Mouse (Mus musculus) heart, embryonic 12.5 days (tissue): ENCODE measurements around the gene Cacna1a. TPM values are rescaled to one million over a fixed set of nuclear protein-coding genes. Genes with fewer than 3 reads are reported as not detected.
"Not testable (repeated sequence)": the region's sequence is repeated elsewhere in the genome, so short reads cannot be mapped to it uniquely, and the experiment has no call there.

Source experiments
- ATAC-seq: fragments of 200-750 bp; cut with Nextera tagmentation; 2 replicates; pipeline ENCODE4 v1.8.0; 2017; ENCODE audit warnings: moderate TSS enrichment, moderate library complexity; ENCODE audit not compliant: insufficient number of reproducible peaks, low FRiP score
- H3K27ac ChIP-seq: fragments of 300-500 bp; sonication (generic); 2 replicates; pipeline ENCODE4 v1.5.1; 2016; ENCODE audit warnings: mild to moderate bottlenecking, moderate library complexity; ENCODE audit not compliant: poor library complexity, severe bottlenecking
- H3K27me3 ChIP-seq: fragments of 300-500 bp; sonication (generic); replicated peaks from 2 replicates; pipeline ENCODE4 v1.6.1; 2016; ENCODE audit warnings: mild to moderate bottlenecking, moderate library complexity
- H3K36me3 ChIP-seq: fragments of 300-500 bp; sonication (generic); 2 replicates; pipeline ENCODE4 v1.6.1; 2016; ENCODE audit warnings: mild to moderate bottlenecking, moderate library complexity
- H3K4me1 ChIP-seq: fragments of 300-500 bp; sonication (generic); replicated peaks from 2 replicates; pipeline ENCODE4 v1.6.1; 2016; ENCODE audit warnings: mild to moderate bottlenecking
- H3K4me2 ChIP-seq: fragments of 300-500 bp; sonication (generic); 2 replicates; pipeline ENCODE4 v1.6.1; 2016; ENCODE audit warnings: mild to moderate bottlenecking, moderate library complexity
- H3K4me3 ChIP-seq: fragments of 300-500 bp; sonication (generic); 2 replicates; pipeline ENCODE4 v1.5.1; 2016; ENCODE audit warnings: mild to moderate bottlenecking
- H3K9ac ChIP-seq: fragments of 300-500 bp; sonication (generic); 2 replicates; pipeline ENCODE4 v1.6.1; 2016; ENCODE audit warnings: mild to moderate bottlenecking, moderate library complexity
- H3K9me3 ChIP-seq: fragments of 300-500 bp; sonication (generic); replicated peaks from 2 replicates; pipeline ENCODE4 v1.6.1; 2016; ENCODE audit warnings: mild to moderate bottlenecking, moderate library complexity
- WGBS: fragments of 180-500 bp; shearing (Covaris S2); methylation state at CpG from one replicate; pipeline ENCODE4 v1.1.7; 2016; 5-methylcytosine and 5-hydroxymethylcytosine counted together
- polyA plus RNA-seq: library from polyadenylated mRNA; unstranded; fragments of >200 nt; fragmentation: Nextera tagmentation; extraction: Ambion mirVana; gene quantifications from 2 replicates; pipeline ENCODE4 v1.2.1, GENCODE M21; 2016

Gene Cacna1a
- polyA plus RNA-seq, 1 experiment from 2014 or later = 9.2 TPM

- Histone ChIP-seq H3K27ac (no peak overlapping the region), H3K4me1 (peaks cover 7% of the 10 kb centered on the region), H3K27me3 (peaks cover 51% of the 10 kb centered on the region), H3K9ac (no peak overlapping the region), H3K36me3 (no peaks in the 10 kb centered on the region), H3K4me3 (no peak overlapping the region), H3K9me3 (no peaks in the 10 kb centered on the region), H3K4me2 (peak overlapping the region; percentile 17; the same call in 1 of the 2 replicates)
- WGBS = 41% methylated on average over 22 of the region's 22 CpGs
- no peak for ATAC-seq
These were observed 228.8 kb downstream of the Cacna1a start for GRCm38 (mm10) chr8:84617005-84617404.

- ATAC-seq = no peak
- Histone ChIP-seq H3K4me3 (no peak overlapping the region), H3K9me3 (no peaks in the 10 kb centered on the region), H3K4me2 (no peak overlapping the region), H3K4me1 (peaks cover under 1% of the 10 kb centered on the region), H3K36me3 (no peaks in the 10 kb centered on the region), H3K9ac (no peak overlapping the region), H3K27me3 (peaks cover 23% of the 10 kb centered on the region), H3K27ac (no peak overlapping the region)
- WGBS = 68% methylated on average over 8 of the region's 8 CpGs
These were observed 232.9 kb downstream of the Cacna1a start for GRCm38 (mm10) chr8:84621102-84621625.

DNA sequence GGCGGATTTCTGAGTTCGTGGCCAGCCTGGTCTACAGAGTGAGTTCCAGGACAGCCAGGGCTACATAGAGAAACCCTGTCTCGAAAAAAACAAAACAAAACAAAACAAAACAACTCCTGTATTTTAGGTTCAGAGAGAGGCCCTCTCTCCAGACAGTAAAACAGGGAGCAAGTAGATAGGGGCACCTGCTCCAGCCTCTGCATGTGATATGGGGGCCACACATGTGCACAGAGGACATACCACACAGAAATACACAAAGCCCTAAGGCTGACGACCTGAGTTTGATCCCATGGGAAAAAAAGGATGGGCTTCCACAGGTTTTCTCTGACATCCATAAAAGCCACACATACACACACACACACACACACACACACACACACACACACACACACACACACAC, 235.2 kb downstream of the Cacna1a start:
- H3K4me1 ChIP-seq, ATAC-seq: not testable (repeated sequence)
- WGBS = 85% methylated on average over 4 of the region's 4 CpGs

GRCm38 (mm10) chr8:84629586-84629985, 241.3 kb downstream of the Cacna1a start:
- Histone ChIP-seq H3K27me3 (0 out of 2 replicates have a peak, but pooled peaks cover 3% of the 10 kb centered on the region), H3K36me3 (no peaks in the 10 kb centered on the region), H3K9ac (no peak overlapping the region), H3K4me3 (no peak overlapping the region), H3K4me1 (peaks cover 8% of the 10 kb centered on the region), H3K9me3 (no peaks in the 10 kb centered on the region; the same call in 1 of the 2 replicates), H3K27ac (no peak overlapping the region), H3K4me2 (no peak overlapping the region)
- no peak for ATAC-seq
- 69% methylated on average over 11 of the region's 11 CpGs for WGBS

More for the DNA sequence above, 235.2 kb downstream of the Cacna1a start:
- not testable (repeated sequence) for H3K27me3 ChIP-seq, H3K9ac ChIP-seq, H3K36me3 ChIP-seq, H3K9me3 ChIP-seq, H3K27ac ChIP-seq, H3K4me2 ChIP-seq, H3K4me3 ChIP-seq

GRCm38 (mm10) chr8:84630145-84630544, 241.9 kb downstream of the Cacna1a start:
- Histone ChIP-seq H3K9me3 (no peaks in the 10 kb centered on the region; the same call in 1 of the 2 replicates), H3K27me3 (0 out of 2 replicates have a peak, but pooled peaks cover 3% of the 10 kb centered on the region), H3K27ac (no peak overlapping the region), H3K4me3 (no peak overlapping the region), H3K4me2 (no peak overlapping the region), H3K9ac (no peak overlapping the region), H3K4me1 (peaks cover 14% of the 10 kb centered on the region), H3K36me3 (no peaks in the 10 kb centered on the region)
- 67% methylated on average over 4 of the region's 4 CpGs for WGBS
- ATAC-seq = no peak

DNA sequence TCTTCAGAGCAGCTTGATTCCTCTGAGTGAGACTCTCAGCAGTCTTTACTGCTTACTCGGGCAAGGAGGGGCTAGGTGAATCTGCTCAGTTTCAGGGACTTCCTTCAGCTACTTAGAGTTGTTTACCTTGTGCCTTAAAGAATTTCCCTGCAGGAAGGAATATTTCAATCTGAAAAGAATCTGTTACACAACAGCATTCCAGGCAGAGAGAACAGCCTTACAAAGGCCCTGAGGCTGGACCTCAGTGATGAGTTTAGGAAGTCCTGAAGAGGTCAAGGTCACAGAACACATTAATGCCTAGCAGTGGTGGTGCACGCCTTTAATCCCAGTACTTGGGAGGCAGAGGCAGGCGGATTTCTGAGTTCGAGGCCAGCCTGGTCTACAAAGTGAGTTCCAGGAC, 243.6 kb downstream of the Cacna1a start:
- Histone ChIP-seq H3K36me3 (no peaks in the 10 kb centered on the region), H3K9ac (no peak overlapping the region), H3K27ac (no peak overlapping the region), H3K4me1 (peaks cover 29% of the 10 kb centered on the region), H3K9me3 (no peaks in the 10 kb centered on the region; the same call in 1 of the 2 replicates), H3K27me3 (0 out of 2 replicates have a peak, but pooled peaks cover 3% of the 10 kb centered on the region), H3K4me3 (no peak overlapping the region), H3K4me2 (no peak overlapping the region)
- WGBS = 81% methylated on average over 4 of the region's 4 CpGs
- ATAC-seq = no peak

- 39% methylated on average over 10 of the region's 10 CpGs for WGBS
- no peaks in the 10 kb centered on the region for H3K36me3 ChIP-seq
- H3K4me1 ChIP-seq = peaks cover 36% of the 10 kb centered on the region
- no peak overlapping the region for H3K4me2 ChIP-seq
- ATAC-seq = no peak
- H3K27me3 ChIP-seq = 0 out of 2 replicates have a peak, but pooled peaks cover 3% of the 10 kb centered on the region
- H3K27ac ChIP-seq = no peak overlapping the region
- H3K9me3 ChIP-seq = no peaks in the 10 kb centered on the region; the same call in 1 of the 2 replicates
- peak overlapping the region; percentile 8; the same call in 1 of the 2 replicates for H3K9ac ChIP-seq
- H3K4me3 ChIP-seq = no peak overlapping the region
These were observed 245.8 kb downstream of the Cacna1a start for GRCm38 (mm10) chr8:84633841-84634584.

DNA sequence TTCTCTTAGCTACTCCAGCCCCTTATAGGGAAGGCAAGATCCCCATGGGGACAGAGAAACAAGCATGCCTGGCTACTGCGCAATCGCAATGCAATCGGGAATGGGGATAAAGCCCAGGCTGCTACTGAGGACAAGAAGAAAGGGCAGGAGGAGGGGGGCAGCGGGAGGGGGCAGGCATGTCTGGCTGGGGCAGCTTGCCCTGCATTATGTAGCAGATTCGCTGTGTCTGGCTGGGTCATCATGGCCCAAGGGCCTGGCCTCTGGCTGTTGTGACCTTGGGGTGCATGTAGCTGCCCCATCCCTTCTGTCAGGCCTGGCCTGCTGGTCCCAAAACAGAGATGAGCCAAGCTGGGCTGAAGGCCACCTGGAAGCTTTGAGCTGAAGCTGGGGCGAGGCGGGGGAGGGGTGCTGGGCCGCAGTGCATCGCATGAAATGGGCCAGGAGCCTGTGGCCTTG, 246.6 kb downstream of the Cacna1a start:
- no peaks in the 10 kb centered on the region for H3K36me3 ChIP-seq
- H3K9me3 ChIP-seq = no peaks in the 10 kb centered on the region; the same call in 1 of the 2 replicates
- peak overlapping the region; percentile 54 for H3K9ac ChIP-seq
- 0 out of 2 replicates have a peak, but pooled peaks cover 3% of the 10 kb centered on the region for H3K27me3 ChIP-seq
- H3K4me2 ChIP-seq = 0 out of 2 replicates have a peak overlapping the region, but pooled peaks have one; percentile 11
- peaks cover 36% of the 10 kb centered on the region for H3K4me1 ChIP-seq
- no peak overlapping the region for H3K4me3 ChIP-seq
- WGBS = 45% methylated on average over 9 of the region's 9 CpGs
- ATAC-seq = no peak
- H3K27ac ChIP-seq = no peak overlapping the region

DNA sequence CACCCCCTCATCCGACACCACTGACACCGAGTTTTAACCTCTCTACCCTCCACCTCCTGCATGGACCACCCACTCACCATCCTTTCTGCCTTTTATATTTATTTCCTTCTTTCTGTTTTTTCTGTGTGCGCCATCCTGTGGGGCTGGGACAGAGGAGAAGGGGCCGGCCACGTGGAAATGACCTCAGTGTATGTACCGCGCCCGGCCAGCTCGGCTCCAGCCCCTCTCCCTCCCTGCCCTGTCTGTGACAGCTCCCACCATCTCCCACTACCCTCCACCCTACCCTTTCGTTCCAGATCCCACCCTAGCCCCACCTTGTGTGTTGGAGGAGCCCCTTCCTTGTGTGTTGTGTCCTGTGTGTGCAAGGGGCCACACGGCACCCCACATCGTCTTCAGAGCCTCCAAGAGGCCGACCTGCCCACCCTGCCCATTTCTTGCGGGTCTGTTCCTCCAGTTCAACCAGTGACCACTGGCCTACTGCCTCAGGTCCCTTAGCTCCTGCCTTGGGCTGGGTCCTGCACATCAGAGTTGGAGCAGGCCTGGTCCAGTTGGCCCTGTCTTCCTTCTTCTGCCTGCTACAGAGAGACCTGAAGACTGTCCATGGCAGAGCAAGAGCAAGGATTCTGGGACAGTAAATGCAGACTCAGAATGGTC, 247.3 kb downstream of the Cacna1a start:
- Histone ChIP-seq H3K4me1 (peaks cover 40% of the 10 kb centered on the region), H3K27ac (0 out of 2 replicates have a peak overlapping the region, but pooled peaks have one; percentile 1), H3K4me2 (no peak overlapping the region; the same call in 1 of the 2 replicates), H3K36me3 (no peaks in the 10 kb centered on the region), H3K27me3 (0 out of 2 replicates have a peak, but pooled peaks cover 3% of the 10 kb centered on the region), H3K9ac (peak overlapping the region; percentile 39), H3K4me3 (no peak overlapping the region), H3K9me3 (no peaks in the 10 kb centered on the region; the same call in 1 of the 2 replicates)
- WGBS = 66% methylated on average over 14 of the region's 14 CpGs
- no peak for ATAC-seq

DNA sequence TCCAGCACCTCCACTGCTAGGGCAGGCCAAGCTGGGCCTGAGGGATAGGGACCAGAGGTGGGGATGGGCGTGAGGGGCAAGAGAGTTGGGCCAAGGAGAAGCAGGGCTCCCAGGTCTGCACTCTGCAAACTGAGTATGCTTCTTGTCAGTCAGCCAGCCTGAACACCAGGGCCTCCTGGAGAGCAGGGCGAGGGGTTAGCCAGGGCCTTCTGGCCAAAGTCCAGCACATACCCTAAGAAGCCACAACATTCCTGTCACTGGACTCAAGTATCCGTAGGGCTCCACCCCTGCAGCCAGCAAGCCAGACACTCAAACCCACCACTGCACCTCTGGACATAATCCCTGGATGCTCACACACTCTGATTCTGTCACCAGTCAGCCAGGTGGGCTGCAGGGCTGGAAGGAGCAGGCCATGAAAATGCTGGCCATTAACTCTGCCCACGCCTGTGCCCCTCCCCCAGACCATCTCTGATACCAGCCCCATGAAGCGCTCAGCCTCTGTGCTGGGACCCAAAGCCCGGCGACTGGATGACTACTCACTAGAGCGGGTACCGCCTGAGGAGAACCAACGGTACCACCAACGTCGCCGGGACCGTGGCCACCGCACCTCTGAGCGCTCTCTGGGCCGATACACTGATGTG, 247.9 kb downstream of the Cacna1a start:
- ATAC-seq = no peak
- H3K4me3 ChIP-seq = no peak overlapping the region
- 0 out of 2 replicates have a peak, but pooled peaks cover 3% of the 10 kb centered on the region for H3K27me3 ChIP-seq
- no peak overlapping the region; the same call in 1 of the 2 replicates for H3K4me2 ChIP-seq
- peak overlapping the region; percentile 39; the same call in 1 of the 2 replicates for H3K9ac ChIP-seq
- WGBS = 79% methylated on average over 17 of the region's 17 CpGs
- no peaks in the 10 kb centered on the region for H3K36me3 ChIP-seq
- peaks cover 41% of the 10 kb centered on the region for H3K4me1 ChIP-seq
- H3K27ac ChIP-seq = 0 out of 2 replicates have a peak overlapping the region, but pooled peaks have one; percentile 1
- no peaks in the 10 kb centered on the region; the same call in 1 of the 2 replicates for H3K9me3 ChIP-seq
